Mouse (Mus musculus): Measurements from ENCODE around the gene Cyp1a1. TPM values are rescaled to one million over a fixed set of nuclear protein-coding genes. Genes with fewer than 3 reads are reported as not detected.

Cyp1a1 gene
- total RNA-seq (2023): not detected

GRCm38 (mm10) chr9:57687751-57688150 is at the start of gene Cyp1a1:
TSS of gene Cyp1a1 (plus strand) at chr9:57687928.

DNA sequence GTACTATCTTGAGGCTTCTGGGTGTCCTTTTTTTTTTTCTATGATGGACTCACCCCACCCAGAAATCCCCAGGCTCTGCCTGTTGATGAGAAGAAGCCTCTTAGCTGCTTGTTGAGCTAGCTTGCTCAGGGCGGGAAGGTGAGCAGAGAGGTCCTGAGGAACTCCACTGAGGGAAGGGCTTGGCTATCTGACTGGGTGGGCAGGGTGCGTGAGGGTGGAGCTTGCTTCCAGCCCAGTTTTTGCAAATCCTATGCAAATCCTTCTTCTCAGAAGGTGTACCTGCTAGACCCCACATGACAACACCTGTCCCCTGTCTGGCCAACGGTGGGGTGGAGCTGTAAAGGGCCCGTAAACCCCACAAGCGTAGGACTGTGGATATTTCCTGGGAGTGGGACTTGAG is 34.4 kb upstream of the Cyp1a1 start, which contains the start of gene Csk:
TSS of gene Csk (minus strand) at position 349 of the 400 bp plus-strand sequence.

DNA sequence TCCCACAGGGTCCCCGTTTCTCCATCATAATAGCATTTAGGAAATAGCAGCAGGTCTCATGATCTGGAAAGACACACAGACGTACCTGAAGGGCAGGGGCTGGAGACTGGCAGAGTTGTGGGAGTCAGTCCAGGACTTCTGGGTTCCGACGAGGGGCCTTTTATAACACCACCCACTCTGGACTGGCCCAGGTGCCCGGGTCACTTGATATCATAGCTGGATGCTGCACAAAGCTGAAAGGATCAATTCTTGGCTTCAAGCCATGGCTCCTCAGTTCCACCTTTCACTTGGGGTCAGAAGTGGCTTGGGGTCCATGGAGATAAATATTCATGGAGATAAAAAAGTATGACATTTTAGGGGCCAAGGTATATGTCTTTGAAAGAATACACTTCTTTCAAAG is 4.2 kb upstream of the Cyp1a1 start, which contains the start of gene Cyp1a2:
TSS of gene Cyp1a2 (minus strand) at position 184 of the 400 bp plus-strand sequence.

DNA sequence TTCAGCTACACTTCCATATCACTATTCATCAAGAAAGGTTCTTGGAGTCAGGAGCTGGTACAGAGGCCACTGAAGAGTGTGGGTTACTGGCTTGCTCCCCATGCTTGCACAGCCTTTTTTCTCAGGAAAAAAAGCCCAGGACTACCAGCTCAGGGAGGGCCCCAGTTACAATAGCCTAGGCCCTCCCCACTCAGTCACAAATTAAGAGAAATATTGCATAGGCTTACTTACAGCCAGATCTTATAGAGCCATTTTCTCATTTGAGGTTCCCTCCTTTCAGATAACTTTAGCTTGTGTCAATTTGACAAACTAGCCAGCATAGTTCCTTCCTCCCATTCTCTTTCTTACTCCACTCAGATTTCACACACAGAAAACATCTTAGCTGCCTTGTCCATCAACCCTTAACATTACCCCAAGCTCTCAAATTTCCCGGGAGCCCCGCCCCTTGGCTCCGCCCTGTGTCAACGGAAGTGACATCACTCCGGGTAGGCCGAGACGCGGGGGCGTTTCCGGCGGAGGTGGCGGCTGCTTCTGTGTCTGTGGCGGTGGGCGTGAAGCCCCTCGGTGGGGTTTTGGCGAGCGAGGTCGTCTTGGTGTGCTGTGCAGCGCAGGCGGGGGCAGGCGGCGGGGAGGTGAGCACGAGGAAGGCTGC is 20.5 kb downstream of the Cyp1a1 start, which contains the start of gene Edc3:
TSS of gene Edc3 (plus strand) at position 473 of the 652 bp plus-strand sequence.

Other genes starting within 250 kb of the Cyp1a1 start
- gene Ppcdc, start 247.8 kb upstream of the Cyp1a1 start, total RNA-seq (2023): 65.5 TPM
- not detected for gene Scamp5, start 219.9 kb upstream of the Cyp1a1 start, total RNA-seq (2023)
- gene Rpp25, start 183.9 kb upstream of the Cyp1a1 start, total RNA-seq (2023): not detected
- gene Cox5a, start 166.7 kb upstream of the Cyp1a1 start, total RNA-seq (2023): 82.0 TPM
- gene Fam219b, start 150.4 kb upstream of the Cyp1a1 start, total RNA-seq (2023): 15.9 TPM
- gene Mpi, start 135.2 kb upstream of the Cyp1a1 start, total RNA-seq (2023): 5.7 TPM
- 64.9 TPM for gene Scamp2, start 127.0 kb upstream of the Cyp1a1 start, total RNA-seq (2023)
- 56.8 TPM for gene Ulk3, start 98.5 kb upstream of the Cyp1a1 start, total RNA-seq (2023)
- gene Cplx3, start 81.6 kb upstream of the Cyp1a1 start, total RNA-seq (2023): not detected
- 2.6 TPM for gene Lman1l, start 67.2 kb upstream of the Cyp1a1 start, total RNA-seq (2023)
- gene Csk, start 34.3 kb upstream of the Cyp1a1 start, total RNA-seq (2023): 295 TPM
- not detected for gene Cyp1a2, start 4.2 kb upstream of the Cyp1a1 start, total RNA-seq (2023)
- 19.6 TPM for gene Edc3, start 20.6 kb downstream of the Cyp1a1 start, total RNA-seq (2023)
- 183 TPM for gene Clk3, start 77.9 kb downstream of the Cyp1a1 start, total RNA-seq (2023)
- gene Arid3b, start 148.9 kb downstream of the Cyp1a1 start, total RNA-seq (2023): 83.7 TPM
- gene Ubl7, start 223.1 kb downstream of the Cyp1a1 start, total RNA-seq (2023): 75.9 TPM

Data from CD8-positive naive resting alpha-beta T cell, adult 57 days (primary cell).